Mouse (Mus musculus) neural tube, embryonic 11.5 days (tissue): Measurements from ENCODE around the gene Plch2. TPM values are rescaled to one million over a fixed set of nuclear protein-coding genes. Genes with fewer than 3 reads are reported as not detected.

Experiments used
- ATAC-seq: fragments of 200-750 bp; cut with Nextera tagmentation; 2 replicates; pipeline ENCODE4 v1.8.0; 2017; ENCODE audit warnings: moderate number of reproducible peaks, mild to moderate bottlenecking, moderate TSS enrichment, moderate library complexity; ENCODE audit not compliant: insufficient read depth, low FRiP score, low TSS enrichment
- DNase-seq: peaks from one replicate; pipeline ENCODE4 v3.0.0-alpha.2; 2015; ENCODE audit warnings: low spot score
- H3K27ac ChIP-seq: fragments of 300-500 bp; sonication (generic); 2 replicates; pipeline ENCODE4 v1.5.1; 2014; ENCODE audit warnings: low read depth, mild to moderate bottlenecking, low read length
- H3K27me3 ChIP-seq: fragments of 300-500 bp; sonication (generic); 2 replicates; pipeline ENCODE4 v1.6.1; 2014; ENCODE audit warnings: mild to moderate bottlenecking, low read length, mixed read lengths; ENCODE audit not compliant: control insufficient read depth, insufficient read depth
- H3K36me3 ChIP-seq: fragments of 300-500 bp; sonication (generic); 2 replicates; pipeline ENCODE4 v1.6.1; 2014; ENCODE audit warnings: mild to moderate bottlenecking, low read length, moderate library complexity, mixed read lengths; ENCODE audit not compliant: control insufficient read depth, insufficient read depth
- H3K4me1 ChIP-seq: fragments of 300-500 bp; sonication (generic); 2 replicates; pipeline ENCODE4 v1.6.1; 2014; ENCODE audit warnings: low read length, mixed read lengths; ENCODE audit not compliant: control insufficient read depth, insufficient read depth
- H3K4me2 ChIP-seq: fragments of 300-500 bp; sonication (generic); 2 replicates; pipeline ENCODE4 v1.6.1; 2014; ENCODE audit warnings: low read depth, mild to moderate bottlenecking, moderate library complexity
- H3K4me3 ChIP-seq: fragments of 300-500 bp; sonication (generic); 2 replicates; pipeline ENCODE4 v1.5.1; 2014; ENCODE audit warnings: low read depth, low read length
- H3K9ac ChIP-seq: fragments of 300-500 bp; sonication (generic); 2 replicates; pipeline ENCODE4 v1.6.1; 2014; ENCODE audit warnings: mild to moderate bottlenecking, low read length
- H3K9me3 ChIP-seq: fragments of 300-500 bp; sonication (generic); 2 replicates; pipeline ENCODE4 v1.6.1; 2016; ENCODE audit warnings: low read length; ENCODE audit not compliant: control insufficient read depth
- WGBS: fragments of 180-500 bp; shearing (Covaris S2); extraction: QIAGEN DNeasy Blood & Tissue Kit; methylation state at CpG from one replicate; pipeline ENCODE4 v1.1.7; 2014; 5-methylcytosine and 5-hydroxymethylcytosine counted together
- polyA plus RNA-seq: library from polyadenylated mRNA; unstranded; fragments of >200 nt; fragmentation: Nextera tagmentation; extraction: Ambion mirVana; gene quantifications from 2 replicates; pipeline ENCODE4 v1.2.1, GENCODE M21; 2014

The Plch2 gene
- polyA plus RNA-seq, 1 experiment from 2014 or later = 1.6 TPM

DNA sequence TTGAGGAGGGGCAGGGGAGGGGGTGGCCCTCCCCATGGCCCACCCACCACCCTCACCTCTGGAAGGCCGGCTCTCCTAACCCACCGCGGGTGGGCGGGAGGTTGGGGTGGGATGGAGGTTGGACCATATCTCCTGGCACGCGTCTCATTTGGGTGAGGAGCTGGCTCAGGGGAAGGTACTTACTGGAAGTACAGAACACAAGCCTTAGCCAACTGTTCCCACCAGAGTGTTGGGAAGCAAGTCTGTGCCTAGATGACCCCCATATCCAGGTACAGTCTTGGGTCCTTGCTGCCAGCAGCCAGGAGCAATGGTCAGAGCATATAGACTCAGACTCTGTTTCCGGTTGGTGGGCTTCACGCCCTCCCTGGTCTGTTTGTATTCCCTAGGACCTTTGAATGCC, 98.0 kb downstream of the Plch2 start:
- Histone ChIP-seq H3K4me3 (peak overlapping the region; percentile 19; the same call in 1 of the 2 replicates), H3K27me3 (peaks cover 26% of the 10 kb centered on the region), H3K9ac (no peak overlapping the region), H3K9me3 (no peaks in the 10 kb centered on the region), H3K36me3 (no peaks in the 10 kb centered on the region), H3K27ac (peak overlapping the region; percentile 54), H3K4me1 (peaks cover 62% of the 10 kb centered on the region), H3K4me2 (peak overlapping the region; percentile 38)
- no peak for DNase-seq
- no peak for ATAC-seq
- WGBS = 7% methylated on average over 8 of the region's 8 CpGs

DNA sequence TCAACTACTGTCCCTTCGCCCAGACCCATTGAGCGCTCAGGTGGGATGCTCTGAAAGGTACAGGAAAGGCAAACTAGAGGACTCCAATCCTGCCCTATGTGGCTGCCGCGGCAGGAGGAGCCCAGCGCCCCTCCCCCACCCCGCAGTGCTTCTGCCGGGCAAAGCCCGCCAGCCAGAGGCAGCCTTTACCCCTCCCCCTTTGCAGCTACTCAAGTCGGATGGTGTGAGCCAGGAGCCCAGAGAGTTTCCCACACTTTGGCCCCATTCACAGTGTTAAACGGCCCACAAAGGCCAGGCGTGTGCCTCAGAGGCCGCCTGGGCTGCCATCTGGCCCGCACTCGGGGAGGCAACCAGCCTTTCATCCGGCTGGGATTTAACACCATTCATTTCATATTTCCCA, 98.4 kb downstream of the Plch2 start:
- Histone ChIP-seq H3K9me3 (no peaks in the 10 kb centered on the region), H3K9ac (peak overlapping the region; percentile 35), H3K27ac (peak overlapping the region; percentile 54), H3K4me2 (peak overlapping the region; percentile 38), H3K36me3 (no peaks in the 10 kb centered on the region), H3K4me3 (peak overlapping the region; percentile 19), H3K27me3 (peaks cover 26% of the 10 kb centered on the region), H3K4me1 (peaks cover 62% of the 10 kb centered on the region)
- 0% methylated on average over 15 of the region's 15 CpGs for WGBS
- ATAC-seq (peak; percentile 57), DNase-seq (peak; percentile 89)

DNA sequence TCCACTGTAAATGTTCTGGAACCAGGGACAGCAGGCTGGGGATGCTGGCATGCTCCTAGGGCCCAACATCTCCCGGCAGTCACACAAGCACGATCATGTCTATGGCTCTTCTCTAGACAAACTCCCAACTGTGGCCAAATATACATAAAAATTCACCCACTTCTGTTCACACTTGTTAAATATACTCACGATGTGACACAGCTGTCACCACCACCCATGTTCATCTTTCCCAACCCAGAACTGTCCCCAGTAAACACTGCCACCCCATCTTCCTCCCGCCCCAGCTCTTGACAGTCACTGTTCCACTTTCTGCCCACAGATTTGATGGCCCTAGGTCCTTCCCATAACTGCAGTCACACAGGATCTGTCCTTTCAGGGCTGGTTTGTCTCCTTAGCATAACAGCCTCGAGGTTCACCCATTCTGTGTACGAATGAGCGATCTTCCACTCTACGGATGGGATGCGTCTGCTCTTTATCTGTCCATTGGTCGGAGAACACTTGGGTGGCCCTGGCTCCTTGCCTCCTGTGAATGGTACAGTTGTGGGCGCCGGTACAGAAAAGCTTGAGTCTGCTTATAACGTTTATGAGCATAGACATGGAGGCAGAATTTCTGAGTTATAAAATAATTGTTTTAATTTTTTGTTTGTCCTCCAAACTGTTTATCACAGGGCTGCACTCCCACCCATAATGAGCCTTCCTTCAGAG, 99.1 kb downstream of the Plch2 start:
- WGBS = 35% methylated on average over 13 of the region's 13 CpGs
- peaks cover 64% of the 10 kb centered on the region for H3K4me1 ChIP-seq
- H3K4me3 ChIP-seq = no peak overlapping the region
- no peaks in the 10 kb centered on the region for H3K36me3 ChIP-seq
- no peak for ATAC-seq
- peak; percentile 21 for DNase-seq
- peaks cover 28% of the 10 kb centered on the region for H3K27me3 ChIP-seq
- H3K4me2 ChIP-seq = peak overlapping the region; percentile 38
- peak overlapping the region; percentile 54 for H3K27ac ChIP-seq
- no peaks in the 10 kb centered on the region for H3K9me3 ChIP-seq
- H3K9ac ChIP-seq = peak overlapping the region; percentile 35; the same call in 1 of the 2 replicates

DNA sequence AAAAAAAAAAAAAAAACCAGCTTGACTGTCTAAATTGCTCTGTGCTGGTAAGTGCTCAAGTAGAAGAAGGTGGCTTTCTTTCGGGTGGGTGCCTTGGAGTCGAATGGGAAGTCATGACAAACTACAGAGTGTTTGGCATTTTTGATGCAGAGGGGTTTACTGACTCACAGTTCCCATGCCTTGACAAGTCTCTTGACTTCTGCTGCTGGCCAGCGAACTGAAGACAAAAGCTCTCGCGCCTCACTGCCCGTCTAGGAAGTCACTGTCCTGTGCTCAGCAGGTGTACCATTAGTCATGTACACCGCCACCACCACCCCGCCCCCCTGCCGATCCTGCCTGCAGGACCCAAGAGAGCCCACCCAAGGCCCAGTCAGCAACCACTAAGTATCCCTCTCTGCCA, 100.0 kb downstream of the Plch2 start:
- Histone ChIP-seq H3K4me2 (no peak overlapping the region), H3K4me3 (no peak overlapping the region), H3K9me3 (no peaks in the 10 kb centered on the region), H3K4me1 (peaks cover 62% of the 10 kb centered on the region), H3K9ac (no peak overlapping the region), H3K27ac (no peak overlapping the region), H3K36me3 (no peaks in the 10 kb centered on the region), H3K27me3 (peaks cover 29% of the 10 kb centered on the region)
- no peak for DNase-seq
- ATAC-seq = no peak
- 22% methylated on average over 9 of the region's 9 CpGs for WGBS

DNA sequence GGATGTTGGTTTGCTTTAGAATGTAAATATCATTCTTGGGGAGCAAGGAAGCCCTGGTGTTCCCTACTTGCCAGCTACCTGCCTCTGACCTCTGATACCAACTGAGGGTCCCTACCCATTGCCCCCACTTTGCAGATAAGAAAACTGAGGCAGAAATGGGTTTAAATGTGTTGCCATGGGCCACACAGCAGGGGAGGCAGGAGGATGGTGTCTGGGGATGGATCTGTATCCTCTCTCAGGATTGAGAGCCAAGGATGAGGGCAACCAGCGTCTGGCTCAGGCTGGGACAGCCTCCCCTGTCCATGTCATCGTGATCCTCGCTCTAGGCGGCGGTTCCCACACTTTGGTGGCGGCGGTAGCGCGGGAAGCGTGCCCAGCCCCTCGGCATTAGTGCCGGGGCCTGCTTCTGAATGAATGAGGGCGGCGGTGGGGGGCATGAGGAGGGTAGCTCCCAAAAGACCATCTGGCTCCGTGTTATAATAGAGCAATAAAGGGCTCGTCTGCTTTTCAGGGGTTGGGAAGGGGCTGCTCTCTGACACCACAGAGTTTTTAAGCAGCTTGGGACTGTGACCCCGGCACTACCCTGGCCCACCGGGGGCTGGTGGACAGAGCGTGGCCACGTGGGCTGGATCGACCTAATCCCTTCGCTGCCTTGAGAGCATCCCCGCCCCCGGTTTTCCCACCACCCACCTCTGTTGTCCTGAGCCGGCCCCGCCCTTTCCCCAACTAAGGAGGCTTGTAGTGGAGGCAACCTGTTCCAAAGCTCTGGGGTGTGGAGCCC, 103.9 kb downstream of the Plch2 start:
- Histone ChIP-seq H3K27me3 (peaks cover 3% of the 10 kb centered on the region; the same call in 1 of the 2 replicates), H3K4me2 (peak overlapping the region; percentile 25; the same call in 1 of the 2 replicates)
- WGBS = under 1% methylated on average over 26 of the region's 26 CpGs

DNA sequence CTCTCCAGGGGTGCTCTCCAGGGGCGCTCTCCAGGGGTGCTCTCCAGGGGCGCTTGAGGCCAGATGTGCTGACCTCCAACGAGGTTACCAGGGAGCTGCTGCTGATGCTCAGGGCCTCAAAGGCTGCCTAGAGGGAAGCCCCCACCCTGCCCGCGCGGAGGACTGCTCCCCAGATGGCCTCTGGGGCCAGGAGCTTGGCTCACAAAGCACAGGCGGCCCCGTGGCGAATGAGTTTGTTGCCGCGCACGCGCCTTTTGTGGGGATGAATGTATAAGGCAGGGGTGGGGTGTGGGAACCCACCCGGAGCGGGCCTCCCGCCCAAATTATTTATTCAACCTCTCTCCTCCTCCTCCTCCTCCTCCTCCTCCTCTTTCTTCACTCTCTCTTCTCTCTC, 107.0 kb downstream of the Plch2 start:
- peaks cover 39% of the 10 kb centered on the region for H3K4me1 ChIP-seq
- peaks cover 3% of the 10 kb centered on the region; the same call in 1 of the 2 replicates for H3K27me3 ChIP-seq
- DNase-seq (peak; percentile 80), ATAC-seq (peak; percentile 24; the same call in 1 of the 2 replicates)
- H3K4me3 ChIP-seq = no peak overlapping the region
- no peaks in the 10 kb centered on the region for H3K36me3 ChIP-seq
- 8% methylated on average over 16 of the region's 16 CpGs for WGBS
- peak overlapping the region; percentile 15; the same call in 1 of the 2 replicates for H3K4me2 ChIP-seq
- no peaks in the 10 kb centered on the region for H3K9me3 ChIP-seq
- H3K27ac ChIP-seq = 0 out of 2 replicates have a peak overlapping the region, but pooled peaks have one; percentile 34
- H3K9ac ChIP-seq = no peak overlapping the region; the same call in 1 of the 2 replicates

More for the DNA sequence above, 103.9 kb downstream of the Plch2 start:
- DNase-seq (peak; percentile 82), ATAC-seq (peak; percentile 71)
- Histone ChIP-seq H3K27ac (peak overlapping the region; percentile 23; the same call in 1 of the 2 replicates), H3K9me3 (no peaks in the 10 kb centered on the region), H3K9ac (no peak overlapping the region), H3K4me3 (no peak overlapping the region), H3K4me1 (peaks cover 38% of the 10 kb centered on the region), H3K36me3 (no peaks in the 10 kb centered on the region)

DNA sequence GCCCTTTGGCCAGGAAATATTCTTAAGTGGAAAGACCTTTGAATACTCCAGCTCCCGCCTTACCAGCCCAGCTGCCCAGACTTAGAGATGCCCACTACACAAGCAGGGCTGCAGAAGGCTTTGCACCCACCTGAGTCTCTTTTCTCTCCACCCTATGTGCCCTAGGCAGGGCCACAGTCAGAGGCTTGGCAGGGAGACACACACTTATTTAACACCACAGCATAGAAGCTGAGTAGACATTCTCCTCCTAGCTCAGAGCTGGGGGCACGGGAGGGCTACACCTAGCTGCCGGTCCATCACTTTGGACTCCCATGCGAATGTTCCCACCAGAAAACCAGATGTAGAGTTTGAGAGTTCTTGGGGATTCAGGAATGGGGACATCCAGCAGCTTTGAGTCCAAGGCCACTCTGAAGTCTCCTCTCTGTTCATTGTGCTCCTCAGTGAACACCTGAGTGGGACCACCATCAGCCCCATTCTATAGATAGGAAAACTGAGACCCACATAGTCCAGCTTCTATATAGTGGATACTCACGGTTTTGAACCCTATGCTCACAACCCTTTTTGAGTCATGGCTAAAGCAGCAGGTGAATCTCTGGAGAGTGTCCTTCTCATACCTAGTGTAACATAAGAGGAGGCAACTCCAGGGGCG, 107.5 kb downstream of the Plch2 start:
- DNase-seq (no peak), ATAC-seq (no peak)
- no peaks in the 10 kb centered on the region for H3K9me3 ChIP-seq
- no peaks in the 10 kb centered on the region for H3K36me3 ChIP-seq
- 60% methylated on average over 6 of the region's 6 CpGs for WGBS
- H3K9ac ChIP-seq = no peak overlapping the region; the same call in 1 of the 2 replicates
- H3K4me1 ChIP-seq = peaks cover 39% of the 10 kb centered on the region
- H3K27me3 ChIP-seq = peaks cover 3% of the 10 kb centered on the region; the same call in 1 of the 2 replicates
- peak overlapping the region; percentile 49 for H3K27ac ChIP-seq
- no peak overlapping the region for H3K4me3 ChIP-seq
- peak overlapping the region; percentile 32 for H3K4me2 ChIP-seq
